Mouse (Mus musculus): ENCODE results near the gene Slc3a2.
"Not testable (repeated sequence)": the region's sequence is repeated elsewhere in the genome, so short reads cannot be mapped to it uniquely, and the experiment has no call there.

Gene Slc3a2

GRCm38 (mm10) chr19:8722907-8723573 is at the start of gene Slc3a2:
Gene Slc3a2, minus strand, starts transcription at chr19:8723369.
- DNase-seq (ENCODE audit: low spot score in 2 of 2), result peak; percentile 97 to 98

- peak; percentile 72 to 75 for DNase-seq (ENCODE audit: low spot score in 2 of 2)
Measured at GRCm38 (mm10) chr19:8770567-8771270, 47.5 kb upstream of the Slc3a2 start, which contains the start of gene Tmem223. Gene Tmem223, plus strand, starts transcription at chr19:8770996.

DNA sequence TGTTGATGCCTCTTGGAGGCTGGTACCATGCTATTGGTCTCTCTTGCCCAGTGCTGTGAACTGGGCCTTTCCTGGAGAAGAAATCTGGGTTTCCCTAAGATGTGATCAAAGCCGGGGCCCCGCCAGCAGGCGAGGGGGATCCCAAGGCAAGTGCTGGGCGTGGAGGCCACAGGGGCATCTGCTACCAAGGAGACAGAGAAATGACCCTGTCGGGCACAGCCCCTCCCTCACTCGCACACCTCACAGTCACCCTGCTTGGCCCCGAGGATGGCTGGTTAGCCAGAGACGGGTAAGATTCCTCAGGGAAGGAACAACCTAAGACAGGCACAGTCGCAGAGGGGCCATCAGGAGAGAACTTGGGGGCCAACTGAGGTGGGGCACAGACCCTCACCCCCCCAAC is 42.4 kb upstream of the Slc3a2 start:
- DNase-seq (ENCODE audit: low spot score in 2 of 2), result no peak

- no peak for DNase-seq (ENCODE audit: low spot score in 2 of 2)
Measured at GRCm38 (mm10) chr19:8763276-8763675, 40.1 kb upstream of the Slc3a2 start.

GRCm38 (mm10) chr19:8760757-8761156 is 37.6 kb upstream of the Slc3a2 start:
- DNase-seq (ENCODE audit: low spot score in 2 of 2), result no peak

DNA sequence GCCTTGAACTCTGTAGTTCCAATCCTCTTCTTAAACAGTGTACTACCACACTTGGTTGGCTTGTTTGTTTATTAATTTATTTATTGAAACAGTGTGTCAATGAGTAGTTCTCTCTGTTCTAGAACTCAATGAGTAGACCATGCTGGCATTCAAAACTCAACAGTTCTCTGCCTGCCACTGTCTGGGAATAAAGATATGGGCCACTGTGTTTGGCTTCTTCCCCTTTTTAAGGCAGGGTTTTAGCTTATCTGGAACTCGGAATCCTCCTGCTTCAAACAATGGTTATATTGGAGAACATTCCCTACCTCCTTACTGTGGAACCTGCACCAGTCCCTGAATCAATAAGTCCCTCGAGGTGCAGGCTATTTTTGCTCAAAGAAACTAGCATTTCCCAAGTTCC is 35.7 kb upstream of the Slc3a2 start:
- no peak for DNase-seq (ENCODE audit: low spot score in 2 of 2)

DNA sequence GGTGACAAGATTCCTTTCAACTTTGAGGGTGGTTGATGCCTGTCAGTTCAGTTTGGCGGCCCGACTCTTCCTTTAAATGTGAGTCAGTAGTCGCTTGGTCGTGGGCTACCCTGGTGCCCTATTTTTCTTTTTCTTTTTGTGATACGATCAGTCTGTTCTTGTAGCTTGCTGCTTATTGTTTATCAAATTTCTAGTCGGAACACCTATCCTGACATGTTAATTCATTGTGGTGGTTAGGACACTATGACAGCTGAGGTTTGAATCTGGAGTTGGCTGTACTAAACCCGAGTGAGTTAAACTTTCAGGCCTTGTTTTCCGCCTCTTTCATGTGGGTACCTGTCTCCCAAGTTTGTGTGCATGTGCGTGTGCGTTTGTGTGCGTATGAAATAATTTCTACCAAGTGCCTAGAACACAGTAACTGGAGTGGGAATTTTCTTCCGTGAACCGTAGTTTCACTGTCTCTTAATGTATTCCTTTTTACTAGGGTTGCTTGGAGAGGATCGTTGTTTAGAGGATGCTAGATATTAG is 34.4 kb upstream of the Slc3a2 start:
- no peak for DNase-seq (ENCODE audit: low spot score in 2 of 2)

GRCm38 (mm10) chr19:8756635-8757387 is 33.6 kb upstream of the Slc3a2 start, which contains the start of gene Nxf1:
Gene Nxf1, plus strand, starts transcription at chr19:8757073.
- DNase-seq (ENCODE audit: low spot score in 2 of 2), result peak; percentile 90

DNA sequence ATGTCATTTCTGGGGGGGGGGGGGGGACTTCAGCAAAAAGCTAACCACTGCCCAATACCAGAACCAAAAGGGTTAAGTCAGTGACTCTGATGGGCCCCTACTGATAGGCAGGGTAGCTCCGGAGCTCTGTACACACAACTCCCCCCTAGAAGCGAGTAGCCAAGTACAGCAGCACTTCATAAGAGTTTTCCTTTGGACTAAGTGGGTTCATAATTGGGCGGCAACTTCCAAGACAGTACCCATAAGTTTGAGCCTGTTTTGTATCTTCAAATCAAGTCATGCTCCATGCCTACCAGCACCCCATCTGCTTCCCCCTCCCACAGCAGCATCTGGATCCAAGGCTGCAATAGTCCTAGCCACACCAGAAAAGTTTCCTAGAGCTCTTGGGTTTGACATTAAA is 32.5 kb upstream of the Slc3a2 start:
- DNase-seq (ENCODE audit: low spot score in 2 of 2), result no peak

GRCm38 (mm10) chr19:8747368-8747767 is 24.2 kb upstream of the Slc3a2 start:
- no peak for DNase-seq (ENCODE audit: low spot score in 2 of 2)

GRCm38 (mm10) chr19:8745382-8745781 is 22.2 kb upstream of the Slc3a2 start:
- no peak for DNase-seq (ENCODE audit: low spot score in 2 of 2)

GRCm38 (mm10) chr19:8742176-8742575 is 19.0 kb upstream of the Slc3a2 start:
- no peak for DNase-seq (ENCODE audit: low spot score in 2 of 2)

DNA sequence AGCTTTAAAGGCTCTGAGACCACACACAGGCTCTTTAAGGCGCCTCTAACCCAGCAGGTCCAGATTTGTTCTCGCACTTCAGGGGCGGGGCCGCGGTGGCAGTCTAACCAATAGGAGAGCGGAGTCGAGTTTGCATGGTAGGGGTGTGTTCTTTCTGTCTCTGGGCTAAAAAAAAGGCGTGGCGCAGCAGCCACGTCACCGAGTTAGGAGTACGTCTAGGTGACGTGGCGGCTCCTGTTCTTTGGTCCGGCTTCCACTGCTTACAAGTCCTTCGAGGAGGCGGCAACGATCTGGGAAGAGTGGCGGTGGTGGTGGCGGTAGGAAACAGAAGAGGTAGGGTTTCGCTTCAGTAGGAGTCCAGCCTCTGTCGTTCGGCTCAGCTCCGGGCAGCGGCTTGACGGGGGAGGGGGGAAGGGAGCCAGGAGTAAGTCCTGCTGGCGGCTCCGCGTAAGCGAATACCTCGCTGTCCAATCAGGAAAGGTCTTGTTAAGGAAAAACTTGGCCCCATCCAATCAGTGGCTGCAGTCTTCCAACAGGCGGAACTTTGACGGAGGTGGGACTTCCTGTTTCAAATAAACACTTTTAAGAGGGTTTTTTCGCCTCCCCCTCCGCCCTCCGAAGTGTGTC is 18.2 kb upstream of the Slc3a2 start, which contains the start of gene Stx5a:
Gene Stx5a, plus strand, starts transcription at position 171 of the 627 bp plus-strand sequence.
- peak; percentile 94 to 97 for DNase-seq (ENCODE audit: low spot score in 2 of 2)

- DNase-seq (ENCODE audit: low spot score in 2 of 2), result no peak
Measured at GRCm38 (mm10) chr19:8740603-8741002, 17.4 kb upstream of the Slc3a2 start, which contains the start of gene 1700092M07Rik. Gene 1700092M07Rik, plus strand, starts transcription at chr19:8740718.

DNA sequence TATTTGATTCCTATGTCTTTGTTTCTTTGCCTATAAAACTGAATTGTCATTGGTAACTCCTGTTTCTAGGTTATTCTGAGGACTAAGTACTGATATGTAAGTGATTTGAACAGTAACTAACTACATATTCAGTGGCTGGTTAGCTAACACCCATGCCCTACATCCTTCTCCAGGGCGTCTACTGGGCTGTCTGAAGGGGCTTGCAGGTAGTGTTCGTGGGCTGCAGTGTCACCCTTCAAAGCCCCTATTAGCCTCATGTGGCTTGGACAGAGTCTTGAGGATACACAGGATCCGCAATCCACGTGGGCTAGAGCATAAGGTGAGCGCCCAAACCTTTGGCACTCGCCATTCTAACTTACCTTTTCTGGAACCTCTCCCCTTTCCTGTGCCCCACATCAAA is 16.5 kb upstream of the Slc3a2 start:
- no peak for DNase-seq (ENCODE audit: low spot score in 2 of 2)

GRCm38 (mm10) chr19:8738911-8739310 is 15.7 kb upstream of the Slc3a2 start:
- no peak for DNase-seq (ENCODE audit: low spot score in 2 of 2)

- DNase-seq (ENCODE audit: low spot score in 2 of 2), result no peak
Measured at GRCm38 (mm10) chr19:8736160-8736467, 12.9 kb upstream of the Slc3a2 start.

DNA sequence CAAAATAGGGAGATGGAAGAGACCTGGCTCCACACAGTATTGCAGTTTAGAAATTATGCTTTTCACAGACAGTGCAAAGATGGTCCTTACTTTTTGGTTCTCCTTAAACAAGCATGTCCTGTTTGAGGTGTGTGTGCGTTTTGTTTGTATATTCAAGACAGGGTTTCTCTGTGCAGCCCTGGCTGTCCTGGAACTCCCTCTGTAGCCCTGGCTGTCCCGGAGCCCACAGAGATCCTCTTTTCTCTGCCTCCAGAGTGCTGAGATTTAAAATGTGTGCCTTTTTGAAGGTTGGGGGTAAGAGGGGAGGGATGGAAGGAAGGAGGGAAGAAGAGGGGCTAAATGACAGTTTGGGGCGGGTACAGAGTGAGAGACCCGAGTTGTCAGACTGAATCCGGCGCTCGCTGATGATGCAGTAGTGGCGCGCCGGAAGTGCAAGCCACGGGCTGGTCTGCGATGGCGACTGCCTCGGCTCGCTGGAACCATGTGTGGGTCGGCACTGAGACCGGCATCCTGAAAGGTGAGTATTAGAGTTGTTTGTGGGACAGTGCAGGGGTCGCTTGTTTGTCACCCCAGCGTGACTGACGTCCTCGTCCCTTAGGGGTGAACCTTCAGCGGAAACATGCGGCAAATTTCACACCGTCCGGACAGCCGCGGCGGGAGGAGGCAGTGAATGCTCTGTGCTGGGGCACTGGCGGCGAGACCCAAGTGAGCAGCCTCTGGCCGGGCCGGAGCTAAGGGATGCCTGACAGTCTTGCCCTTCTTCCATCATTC is 12.4 kb upstream of the Slc3a2 start, which contains the start of gene Wdr74:
Gene Wdr74, plus strand, starts transcription at position 439 of the 771 bp plus-strand sequence.
- peak; percentile 92 for DNase-seq (ENCODE audit: low spot score in 2 of 2)

GRCm38 (mm10) chr19:8734334-8734733 is 11.2 kb upstream of the Slc3a2 start:
- no peak for DNase-seq (ENCODE audit: low spot score in 2 of 2)

- DNase-seq (ENCODE audit: low spot score in 2 of 2), result not testable (repeated sequence)
Measured at GRCm38 (mm10) chr19:8728335-8729099, 5.3 kb upstream of the Slc3a2 start.

Measured in right cerebral cortex, postnatal 36 days (tissue).